Mouse (Mus musculus) inflammation-experienced regulatory T-cells, adult 6 months (primary cell): ENCODE data around the gene Gm9918. TPM values are rescaled to one million over a fixed set of nuclear protein-coding genes. Genes with fewer than 3 reads are reported as not detected.
"Not testable (repeated sequence)": the region's sequence is repeated elsewhere in the genome, so short reads cannot be mapped to it uniquely, and the experiment has no call there.

Source experiments
- ATAC-seq: one replicate; pipeline ENCODE4 v1.8.0; 2017
- polyA plus RNA-seq, 3 experiments: library from polyadenylated mRNA; unstranded; fragments of 100-300 nt; shearing (Covaris generic); gene quantifications; one replicate each; pipeline ENCODE4 v1.2.1; 2017

Gm9918 gene
- polyA plus RNA-seq: not detected

GRCm38 (mm10) chr15:102270274-102270960, at the start of gene Gm9918:
TSS of gene Gm9918 (plus strand) at chr15:102270563.
- ATAC-seq: no peak

GRCm38 (mm10) chr15:102222386-102222785, 48.0 kb upstream of the Gm9918 start:
- ATAC-seq: no peak

GRCm38 (mm10) chr15:102224186-102224991, 46.0 kb upstream of the Gm9918 start:
- peak; percentile 38 for ATAC-seq

- ATAC-seq: peak; percentile 94
Measured at GRCm38 (mm10) chr15:102224992-102225617, 45.3 kb upstream of the Gm9918 start.

- ATAC-seq: not testable (repeated sequence)
Measured at GRCm38 (mm10) chr15:102225619-102226018, 44.7 kb upstream of the Gm9918 start.

GRCm38 (mm10) chr15:102230408-102231321, 39.7 kb upstream of the Gm9918 start:
- ATAC-seq: peak; percentile 54

GRCm38 (mm10) chr15:102231748-102232147, 38.6 kb upstream of the Gm9918 start, which contains the start of gene Itgb7:
TSS of gene Itgb7 (minus strand) at chr15:102231944.
- peak; percentile 78 for ATAC-seq

- no peak for ATAC-seq
Measured at GRCm38 (mm10) chr15:102232764-102233163, 37.6 kb upstream of the Gm9918 start.

GRCm38 (mm10) chr15:102233896-102234295, 36.5 kb upstream of the Gm9918 start:
- ATAC-seq: peak; percentile 32

- no peak for ATAC-seq
Measured at GRCm38 (mm10) chr15:102235371-102236027, 34.9 kb upstream of the Gm9918 start.

- no peak for ATAC-seq
Measured at GRCm38 (mm10) chr15:102238543-102239259, 31.7 kb upstream of the Gm9918 start.

- ATAC-seq: peak; percentile 42
Measured at GRCm38 (mm10) chr15:102239260-102239590, 31.1 kb upstream of the Gm9918 start.

GRCm38 (mm10) chr15:102239851-102240250, 30.5 kb upstream of the Gm9918 start:
- ATAC-seq: no peak

- ATAC-seq: no peak
Measured at GRCm38 (mm10) chr15:102240607-102241006, 29.8 kb upstream of the Gm9918 start.

GRCm38 (mm10) chr15:102242404-102243228, 27.7 kb upstream of the Gm9918 start:
- no peak for ATAC-seq

- ATAC-seq: no peak
Measured at GRCm38 (mm10) chr15:102243229-102244190, 26.9 kb upstream of the Gm9918 start.

- no peak for ATAC-seq
Measured at GRCm38 (mm10) chr15:102244306-102245191, 25.8 kb upstream of the Gm9918 start.

- ATAC-seq: peak; percentile 20
Measured at GRCm38 (mm10) chr15:102245461-102245881, 24.9 kb upstream of the Gm9918 start.
